Mouse (Mus musculus) cortical plate, adult 2 months (tissue): ENCODE data around the gene Furin.

Experiments
- CTCF ChIP-seq: fragments of 200-500 bp; IDR thresholded peaks from 2 replicates; pipeline ENCODE4 v1.5.1; 2011; ENCODE audit warnings: mild to moderate bottlenecking, control low read depth, low read length; ENCODE audit not compliant: insufficient read depth; ENCODE audit errors: extremely low read depth
- POLR2A ChIP-seq: fragments of 200-500 bp; IDR thresholded peaks from 2 replicates; pipeline ENCODE4 v1.6.1; 2011; ENCODE audit warnings: mild to moderate bottlenecking, low read length, control low read depth; ENCODE audit not compliant: insufficient read depth; ENCODE audit errors: extremely low read depth

DNA sequence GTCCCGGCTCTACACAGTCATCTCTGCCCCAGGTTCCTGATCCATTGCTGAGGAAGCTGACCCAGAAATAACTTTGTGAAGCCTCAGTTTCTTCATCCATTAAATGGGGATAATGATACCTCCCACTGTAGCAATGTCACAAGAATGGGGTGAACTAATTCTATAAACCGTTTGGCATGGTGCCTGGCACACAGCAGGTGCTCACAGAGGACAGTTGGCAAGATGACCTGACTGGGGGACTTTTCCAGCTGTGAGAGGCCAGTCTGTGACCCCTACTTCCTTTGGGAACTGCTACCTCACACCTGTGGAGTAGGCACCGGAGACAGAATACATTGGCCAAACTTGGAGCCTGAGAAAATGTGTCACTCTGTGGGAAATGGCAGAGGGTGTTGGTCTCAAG lies 12.8 kb upstream of the Furin start:
- TF ChIP-seq CTCF: no peak
- TF ChIP-seq POLR2A: no peak
